Mouse (Mus musculus): ENCODE measurements around the gene Taf1c.

GRCm38 (mm10) chr8:119617586-119617985 is 12.6 kb upstream of the Taf1c start:
- TF ChIP-seq CTCF (IDR thresholded peaks at IDR 0.05; ENCODE audit: borderline replicate concordance, control insufficient read depth, extremely low read depth, insufficient read depth, low read length, poor library complexity) (no peak), POLR2A (IDR thresholded peaks at IDR 0.05; ENCODE audit: control insufficient read depth, extremely low read depth, insufficient read depth, low read length, poor library complexity) (no peak)
